Mouse (Mus musculus) G1E (cell line): ENCODE data around the gene Ndrg4.

Experiments
- CTCF ChIP-seq: IDR thresholded peaks from 2 replicates; pipeline ENCODE4 v1.5.1; 2012; ENCODE audit warnings: low read depth, low read length, inconsistent platforms, mixed read lengths
- GATA1 ChIP-seq: IDR thresholded peaks from 2 replicates; pipeline ENCODE4 v1.6.1; 2012; ENCODE audit warnings: borderline replicate concordance, low read length, inconsistent platforms, mixed read lengths
- POLR2AphosphoS5 ChIP-seq: IDR thresholded peaks from 2 replicates; pipeline ENCODE4 v1.6.1; 2012; ENCODE audit warnings: low read depth, low read length, inconsistent platforms; ENCODE audit not compliant: insufficient replicate concordance
- TAL1 ChIP-seq: conservative IDR thresholded peaks from 2 replicates; pipeline ENCODE4 v1.6.1; 2012; ENCODE audit warnings: low read depth, low read length, inconsistent platforms, mixed read lengths

DNA sequence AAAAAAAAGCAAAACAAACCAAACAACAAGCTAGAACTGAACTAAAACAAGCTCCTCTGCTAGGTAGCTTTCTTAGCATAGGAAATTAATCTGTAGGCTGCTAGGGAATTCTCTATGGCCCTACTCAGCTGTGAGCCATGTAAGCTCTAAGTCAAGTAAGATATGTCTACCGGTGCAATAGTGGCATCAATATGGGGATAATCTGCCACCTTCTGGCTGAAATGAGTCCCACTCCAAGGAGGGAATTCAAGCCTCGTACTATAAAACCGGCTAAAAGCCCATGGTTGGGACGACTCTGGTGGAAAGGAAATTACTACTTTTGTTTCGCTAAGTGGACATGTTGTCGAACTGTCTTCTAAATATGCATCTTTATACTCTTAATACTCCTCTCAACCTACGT is 61.8 kb downstream of the Ndrg4 start:
- TF ChIP-seq CTCF = no peak
- no peak for TF ChIP-seq POLR2AphosphoS5
- TF ChIP-seq TAL1 = no peak
- no peak for TF ChIP-seq GATA1
